Mouse (Mus musculus): ENCODE data around the gene Ctsz.

Gene Ctsz

GRCm38 (mm10) chr2:174393383-174393782, 45.5 kb downstream of the Ctsz start:
- DNase-seq (ENCODE audit: low spot score), result no peak

- DNase-seq (ENCODE audit: low spot score), result no peak
Measured at GRCm38 (mm10) chr2:174392554-174392953, 46.3 kb downstream of the Ctsz start.

DNA sequence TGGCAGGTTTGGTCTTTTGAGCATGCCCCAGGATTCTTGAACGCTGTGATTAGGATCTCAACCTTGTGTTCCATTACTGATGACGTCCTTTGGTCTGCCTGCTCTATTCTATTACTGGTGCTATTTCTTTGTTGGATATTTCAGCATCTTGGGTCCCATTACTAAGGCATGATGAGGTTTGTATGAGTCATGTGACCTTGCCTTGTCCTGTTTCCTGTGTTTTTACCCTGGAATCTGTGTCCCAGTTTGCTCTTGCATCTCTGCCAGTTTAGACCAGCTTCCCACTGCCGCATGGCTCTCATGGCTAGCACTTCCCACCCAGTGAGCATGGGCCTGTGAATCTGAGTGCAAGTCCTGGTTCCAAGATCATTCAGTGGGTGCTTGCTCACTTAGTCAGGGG, 46.9 kb downstream of the Ctsz start:
- no peak for DNase-seq (ENCODE audit: low spot score)

DNA sequence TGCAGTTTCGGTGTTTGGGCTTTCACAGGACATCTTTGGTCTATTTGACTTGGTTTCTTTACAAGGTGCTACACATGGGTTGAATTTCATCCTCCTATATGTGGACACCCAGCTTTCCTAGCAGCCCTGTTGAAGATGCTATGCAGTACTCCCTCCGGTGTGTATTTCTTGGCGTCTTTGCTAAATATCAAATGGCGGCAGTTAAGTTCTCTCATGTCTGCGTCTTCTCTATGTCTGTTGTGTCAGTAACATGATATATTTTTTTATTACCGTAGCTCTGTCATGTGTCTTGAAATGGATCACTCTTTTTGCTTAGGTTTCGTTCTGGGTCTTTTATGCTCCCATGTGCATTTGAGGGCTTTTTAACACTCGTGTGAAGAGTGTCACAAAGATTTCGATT, 57.8 kb downstream of the Ctsz start:
- no peak for DNase-seq (ENCODE audit: low spot score)
